Mouse (Mus musculus) spleen, adult 2 months (tissue): ENCODE data around the gene Dgki. TPM values are rescaled to one million over a fixed set of nuclear protein-coding genes. Genes with fewer than 3 reads are reported as not detected.

Source experiments
- DNase-seq, 2 experiments: peaks; one replicate each; pipeline versions ENCODE4 v3.0.0 to v3.0.0-alpha.2; 2012 to 2021; ENCODE audit warnings: low spot score in 2 of 2, low read depth in 1 of 2
- H3K27ac ChIP-seq: fragments of 200-500 bp; 2 replicates; pipeline ENCODE4 v1.5.1; 2012; ENCODE audit warnings: low read length, inconsistent platforms; ENCODE audit not compliant: insufficient read depth
- H3K27me3 ChIP-seq: fragments of 200-500 bp; 2 replicates; pipeline ENCODE4 v1.6.1; 2012; ENCODE audit warnings: mild to moderate bottlenecking, moderate library complexity, low read length, inconsistent platforms; ENCODE audit not compliant: control insufficient read depth, insufficient read depth
- H3K36me3 ChIP-seq: fragments of 200-500 bp; 2 replicates; pipeline ENCODE4 v1.6.1; 2012; ENCODE audit warnings: mild to moderate bottlenecking, low read length, inconsistent platforms; ENCODE audit not compliant: control insufficient read depth, insufficient read depth
- H3K4me1 ChIP-seq: fragments of 200-500 bp; 2 replicates; pipeline ENCODE4 v1.6.1; 2011; ENCODE audit warnings: inconsistent platforms; ENCODE audit not compliant: control insufficient read depth, insufficient read depth, insufficient read length
- H3K4me3 ChIP-seq: fragments of 200-500 bp; 2 replicates; pipeline ENCODE4 v1.5.1; 2011; ENCODE audit warnings: mild to moderate bottlenecking, inconsistent platforms; ENCODE audit not compliant: insufficient read depth, insufficient read length; ENCODE audit errors: extremely low read depth
- CTCF ChIP-seq: fragments of 200-500 bp; IDR thresholded peaks from 2 replicates; pipeline ENCODE4 v1.5.1; 2011; ENCODE audit warnings: mild to moderate bottlenecking, inconsistent platforms; ENCODE audit not compliant: insufficient read depth, insufficient read length, insufficient replicate concordance; ENCODE audit errors: extremely low read depth
- POLR2A ChIP-seq: fragments of 200-500 bp; IDR thresholded peaks from 2 replicates; pipeline ENCODE4 v1.6.1; 2011; ENCODE audit warnings: low read depth, low read length, inconsistent platforms
- WGBS: fragments of 180-500 bp; shearing (Covaris S2); methylation state at CpG from one replicate; pipeline ENCODE4 v1.1.7; 2018; 5-methylcytosine and 5-hydroxymethylcytosine counted together
- polyA plus RNA-seq: library from polyadenylated mRNA; depleted of rRNA; stranded (reverse); fragments of >200 nt; gene quantifications from 2 replicates; pipeline ENCODE4 v1.2.3, GENCODE M21; 2012

Dgki gene
- polyA plus RNA-seq, 1 experiment, result 0.70 TPM

- Histone ChIP-seq H3K4me1 (no peaks in the 10 kb centered on the region; the same call in 1 of the 2 replicates), H3K27me3 (peaks cover 4% of the 10 kb centered on the region)
- 33% methylated on average over 4 of the region's 4 CpGs for WGBS
Measured at GRCm38 (mm10) chr6:37298982-37299381, 1.0 kb downstream of the Dgki start.

DNA sequence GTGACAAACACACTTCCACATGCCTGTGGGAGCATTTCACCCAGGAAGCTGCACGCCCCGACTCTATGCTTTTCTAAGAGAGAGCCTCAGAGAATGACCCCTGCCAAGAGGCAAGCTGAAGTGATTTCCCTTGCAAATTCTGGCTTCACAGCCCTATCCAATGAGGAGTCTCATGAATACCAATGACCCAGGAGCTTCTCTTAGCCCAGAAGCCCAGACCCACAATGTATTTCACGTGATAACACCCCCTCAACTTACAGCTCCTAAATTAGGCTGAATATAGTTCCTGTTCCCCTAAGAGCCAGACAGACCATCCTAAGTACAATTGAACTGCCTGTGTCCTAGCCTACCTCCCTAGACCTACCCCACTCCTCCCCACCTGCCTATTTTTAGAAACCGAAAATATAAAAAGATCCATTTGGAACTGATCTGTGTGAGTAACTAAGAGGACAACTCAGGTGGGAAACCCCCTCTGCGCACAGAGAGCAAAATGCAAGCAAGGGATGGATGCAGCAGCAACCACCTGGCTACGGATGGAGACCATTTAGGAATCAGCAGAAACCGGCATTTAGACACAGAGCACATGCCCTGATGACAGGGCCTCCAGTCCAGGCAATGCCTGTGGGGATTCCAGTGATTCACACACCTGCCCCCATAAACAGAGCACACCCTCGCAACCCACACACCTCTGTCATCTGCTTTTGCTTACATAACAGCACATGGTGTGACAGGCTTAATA is 2.1 kb downstream of the Dgki start:
- no peaks in the 10 kb centered on the region; the same call in 1 of the 2 replicates for H3K4me1 ChIP-seq
- peaks cover 4% of the 10 kb centered on the region for H3K27me3 ChIP-seq
- H3K4me3 ChIP-seq, result no peak overlapping the region
- DNase-seq, result no peak
- H3K36me3 ChIP-seq, result no peaks in the 10 kb centered on the region
- 72% methylated on average over 8 of the region's 8 CpGs for WGBS
- H3K27ac ChIP-seq, result no peak overlapping the region
- TF ChIP-seq POLR2A (no peak), CTCF (no peak)

More at GRCm38 (mm10) chr6:37298982-37299381, 1.0 kb downstream of the Dgki start:
- TF ChIP-seq POLR2A (no peak), CTCF (no peak)
- no peak for DNase-seq
- H3K4me3 ChIP-seq, result no peak overlapping the region
- no peak overlapping the region for H3K27ac ChIP-seq
- H3K36me3 ChIP-seq, result no peaks in the 10 kb centered on the region

- no peaks in the 10 kb centered on the region for H3K36me3 ChIP-seq
- 91% methylated on average over 2 of the region's 2 CpGs for WGBS
- no peak for TF ChIP-seq CTCF
- no peak for TF ChIP-seq POLR2A
- H3K4me1 ChIP-seq, result no peaks in the 10 kb centered on the region
- H3K4me3 ChIP-seq, result no peak overlapping the region
- no peaks in the 10 kb centered on the region for H3K27me3 ChIP-seq
- no peak overlapping the region for H3K27ac ChIP-seq
- DNase-seq, result no peak
Measured at GRCm38 (mm10) chr6:37292068-37292467, 7.9 kb downstream of the Dgki start.

GRCm38 (mm10) chr6:37291171-37291570 is 8.8 kb downstream of the Dgki start:
- H3K4me1 ChIP-seq, result no peaks in the 10 kb centered on the region
- DNase-seq, result no peak
- H3K36me3 ChIP-seq, result no peaks in the 10 kb centered on the region
- H3K27ac ChIP-seq, result no peak overlapping the region
- H3K4me3 ChIP-seq, result no peak overlapping the region
- WGBS, result 91% methylated on average over 1 of the region's 1 CpGs
- no peaks in the 10 kb centered on the region for H3K27me3 ChIP-seq
- TF ChIP-seq POLR2A (no peak), CTCF (no peak)

GRCm38 (mm10) chr6:37290691-37291090 is 9.3 kb downstream of the Dgki start:
- DNase-seq, result no peak
- H3K27ac ChIP-seq, result no peak overlapping the region
- 94% methylated on average over 3 of the region's 3 CpGs for WGBS
- no peaks in the 10 kb centered on the region for H3K36me3 ChIP-seq
- TF ChIP-seq POLR2A, result no peak
- no peak for TF ChIP-seq CTCF
- H3K4me3 ChIP-seq, result no peak overlapping the region
- no peaks in the 10 kb centered on the region for H3K4me1 ChIP-seq
- H3K27me3 ChIP-seq, result no peaks in the 10 kb centered on the region

DNA sequence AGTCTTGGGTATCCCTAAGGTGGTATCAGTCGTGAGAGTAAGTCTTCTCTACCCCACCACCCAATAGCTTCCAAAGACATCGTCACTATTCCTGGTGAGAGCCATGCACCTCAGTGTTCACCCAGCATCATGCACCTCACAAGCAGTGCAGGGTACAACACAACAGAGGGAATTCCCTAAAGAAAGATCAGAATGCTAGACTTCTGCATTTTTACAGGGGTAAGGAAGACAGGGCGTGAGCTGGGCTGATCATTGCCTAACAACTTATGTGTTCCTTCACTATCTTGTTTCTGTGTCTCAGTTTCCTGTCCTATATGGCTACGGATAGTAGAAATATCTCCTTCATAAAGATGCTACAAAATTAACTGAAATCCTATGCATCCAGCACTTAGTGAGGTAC is 13.8 kb downstream of the Dgki start:
- WGBS, result 73% methylated on average over 4 of the region's 4 CpGs
- TF ChIP-seq CTCF (no peak), POLR2A (no peak)
- no peaks in the 10 kb centered on the region for H3K4me1 ChIP-seq
- H3K27me3 ChIP-seq, result no peaks in the 10 kb centered on the region
- no peak overlapping the region for H3K27ac ChIP-seq
- no peak for DNase-seq
- no peak overlapping the region for H3K4me3 ChIP-seq
- no peaks in the 10 kb centered on the region for H3K36me3 ChIP-seq

GRCm38 (mm10) chr6:37284879-37285278 is 15.1 kb downstream of the Dgki start:
- no peak for DNase-seq
- H3K27ac ChIP-seq, result no peak overlapping the region
- 55% methylated on average over 9 of the region's 9 CpGs for WGBS

More at GRCm38 (mm10) chr6:37284879-37285278, 15.1 kb downstream of the Dgki start:
- Histone ChIP-seq H3K4me1 (no peaks in the 10 kb centered on the region), H3K27me3 (no peaks in the 10 kb centered on the region), H3K4me3 (no peak overlapping the region), H3K36me3 (no peaks in the 10 kb centered on the region)
- TF ChIP-seq CTCF (no peak), POLR2A (no peak)
